8 mouse cellular contexts compared by ENCODE assay signal in genomic region chr7:35586055-35586905, GRCm38 (mm10). TPM values are rescaled to one million over a fixed set of nuclear protein-coding genes. Genes with fewer than 3 reads are reported as not detected.
DNase-seq lines count a peak whose midpoint lies in the region; ATAC-seq and TF ChIP-seq lines count a peak whose summit lies in the region.

Ankrd27 (plus strand) TSS chr7:35586244.

- peaks cover 9% of the 10 kb centered on the region; the same call in 1 of the 2 replicates for H3K9me3 ChIP-seq in erythroblast, embryonic 14.5 days (ENCODE audit: control insufficient read depth, low read length)
- no peaks in the 10 kb centered on the region for H3K9me3 ChIP-seq in heart, embryonic 11.5 days (replicated peaks; ENCODE audit: control insufficient read depth, low read length)
- H3K9me3 ChIP-seq in kidney, embryonic 16.5 days (ENCODE audit: low read length), result no peaks in the 10 kb centered on the region; the same call in 1 of the 2 replicates

- H3ac ChIP-seq in C2C12 (ENCODE audit: control insufficient read depth, insufficient read length, low read depth), result peak within 1 kb of the TSS; percentile 63
- peak within 1 kb of the TSS; percentile 27 for H3ac ChIP-seq in myocyte (ENCODE audit: control insufficient read depth, insufficient read length)

- H3K4me2 ChIP-seq in heart, embryonic 11.5 days, result peak within 1 kb of the TSS; percentile 85
- H3K4me2 ChIP-seq in kidney, embryonic 16.5 days (replicated peaks; ENCODE audit: low read depth, low read length), result peak within 1 kb of the TSS; percentile 100
- H3K4me2 ChIP-seq in myocyte (ENCODE audit: low read depth), result peak within 1 kb of the TSS; percentile 99

- H3K79me2 ChIP-seq in C2C12 (ENCODE audit: control insufficient read depth, insufficient read depth) (peaks cover 29% of the 10 kb centered on the region), myocyte (ENCODE audit: control insufficient read depth, insufficient read depth) (no peaks in the 10 kb centered on the region)
- peaks cover 10% of the 10 kb centered on the region; the same call in 1 of the 2 replicates for H3K79me2 ChIP-seq in liver, adult 2 months (ENCODE audit: control insufficient read depth, insufficient read depth, low read length)

- H3K4me1 ChIP-seq in erythroblast, embryonic 14.5 days (ENCODE audit: control insufficient read depth), result peaks cover 66% of the 10 kb centered on the region
- peaks cover 12% of the 10 kb centered on the region for H3K4me1 ChIP-seq in heart, embryonic 11.5 days (ENCODE audit: control insufficient read depth, insufficient read depth, low read length)
- H3K4me1 ChIP-seq in kidney, embryonic 16.5 days (ENCODE audit: insufficient read depth, low read length), result peaks cover 23% of the 10 kb centered on the region
- peaks cover 22% of the 10 kb centered on the region for H3K4me1 ChIP-seq in liver, adult 2 months (ENCODE audit: control insufficient read depth, insufficient read depth, low read length)

- ATAC-seq in heart, embryonic 11.5 days (replicated peaks; ENCODE audit: insufficient number of reproducible peaks, low FRiP score, low TSS enrichment), result peak; percentile 95
- peak; percentile 99 for ATAC-seq in kidney, embryonic 16.5 days (ENCODE audit: low FRiP score, low TSS enrichment)

- peak within 1 kb of the TSS; percentile 81 for H3K9ac ChIP-seq in heart, embryonic 11.5 days (ENCODE audit: low read depth, low read length)
- H3K9ac ChIP-seq in kidney, embryonic 16.5 days (replicated peaks; ENCODE audit: low read length), result peak within 1 kb of the TSS; percentile 86
- peak within 1 kb of the TSS; percentile 83 for H3K9ac ChIP-seq in liver, adult 2 months (ENCODE audit: low read depth, low read length)

- peak within 1 kb of the TSS; percentile 55 for H3K27ac ChIP-seq in heart, embryonic 11.5 days (ENCODE audit: low read depth, low read length)
- peak within 1 kb of the TSS; percentile 81 for H3K27ac ChIP-seq in kidney, embryonic 16.5 days (ENCODE audit: low read length)
- H3K27ac ChIP-seq in liver, adult 2 months (replicated peaks; ENCODE audit: insufficient read depth, low read depth, low read length), result peak within 1 kb of the TSS; percentile 58

- H3K36me3 ChIP-seq in C2C12 (ENCODE audit: control insufficient read depth, insufficient read depth) (no peaks in the 10 kb centered on the region), myocyte (ENCODE audit: control insufficient read depth, insufficient read depth) (no peaks in the 10 kb centered on the region)
- peaks cover 13% of the 10 kb centered on the region for H3K36me3 ChIP-seq in erythroblast, embryonic 14.5 days (ENCODE audit: control insufficient read depth)
- no peaks in the 10 kb centered on the region for H3K36me3 ChIP-seq in heart, embryonic 11.5 days (ENCODE audit: control insufficient read depth, insufficient read depth, low read length)
- H3K36me3 ChIP-seq in kidney, embryonic 16.5 days (ENCODE audit: insufficient read depth, low read length), result no peaks in the 10 kb centered on the region
- no peaks in the 10 kb centered on the region for H3K36me3 ChIP-seq in liver, adult 2 months (ENCODE audit: control insufficient read depth, insufficient read depth, low read length)
- H3K36me3 ChIP-seq in splenic B cell, adult 2 months (ENCODE audit: control insufficient read depth, insufficient read depth, low read length, poor library complexity, severe bottlenecking), result no peaks in the 10 kb centered on the region

- peak; percentile 72; the same call in 1 of the 2 replicates for TF ChIP-seq POLR2A in brain, embryonic 14.5 days (IDR thresholded peaks at IDR 0.05; ENCODE audit: borderline replicate concordance, extremely low read depth, insufficient read depth, insufficient read length, poor library complexity, severe bottlenecking)
- peak; percentile 62; the same call in 1 of the 2 replicates for TF ChIP-seq POLR2A in liver, adult 2 months (IDR thresholded peaks at IDR 0.05; ENCODE audit: extremely low read depth, insufficient read depth, low read length)
- TF ChIP-seq POLR2A in myocyte (IDR thresholded peaks at IDR 0.05; ENCODE audit: insufficient read length, low read depth), result peak; percentile 59

- H3K79me3 ChIP-seq in C2C12 (ENCODE audit: low read depth), result peaks cover 7% of the 10 kb centered on the region

- peak; percentile 99 for DNase-seq in brain, embryonic 14.5 days (ENCODE audit: low read depth)
- peak; percentile 91 for DNase-seq in liver, adult 2 months (ENCODE audit: extremely low read depth, low read depth, low spot score)
- DNase-seq in splenic B cell, adult 2 months (ENCODE audit: low read depth, low spot score), result peak; percentile 96

- TF ChIP-seq CTCF in C2C12 (IDR thresholded peaks at IDR 0.05; ENCODE audit: control insufficient read depth, insufficient read depth, insufficient read length), result no peak
- no peak for TF ChIP-seq CTCF in brain, embryonic 14.5 days (IDR thresholded peaks at IDR 0.05; ENCODE audit: borderline replicate concordance, extremely low read depth, insufficient read depth, insufficient read length)
- no peak for TF ChIP-seq CTCF in liver, adult 2 months (IDR thresholded peaks at IDR 0.05; ENCODE audit: low read depth, low read length)

- under 1% methylated on average over 49 of the region's 49 CpGs for WGBS in heart, embryonic 11.5 days (ENCODE audit: insufficient replicate concordance)
- under 1% methylated on average over 49 of the region's 49 CpGs for WGBS in kidney, embryonic 16.5 days
- WGBS in liver, adult 2 months, result under 1% methylated on average over 49 of the region's 49 CpGs

- H3K27me3 ChIP-seq in C2C12 (ENCODE audit: control insufficient read depth, insufficient read depth, insufficient read length) (peaks cover 17% of the 10 kb centered on the region), myocyte (ENCODE audit: control insufficient read depth, insufficient read depth, insufficient read length) (peaks cover 17% of the 10 kb centered on the region)
- peaks cover 41% of the 10 kb centered on the region for H3K27me3 ChIP-seq in erythroblast, embryonic 14.5 days (ENCODE audit: control insufficient read depth)
- peaks cover 12% of the 10 kb centered on the region; the same call in 1 of the 2 replicates for H3K27me3 ChIP-seq in heart, embryonic 11.5 days (ENCODE audit: control insufficient read depth, insufficient read depth, low read length)
- H3K27me3 ChIP-seq in kidney, embryonic 16.5 days (ENCODE audit: insufficient read depth, low read length), result peaks cover 31% of the 10 kb centered on the region
- peaks cover 11% of the 10 kb centered on the region; the same call in 1 of the 2 replicates for H3K27me3 ChIP-seq in liver, adult 2 months (ENCODE audit: control insufficient read depth, insufficient read depth, low read length)
- H3K27me3 ChIP-seq in splenic B cell, adult 2 months (ENCODE audit: control insufficient read depth, insufficient read depth, low read length, poor library complexity, severe bottlenecking), result no peaks in the 10 kb centered on the region

- H3K4me3 ChIP-seq in C2C12 (ENCODE audit: insufficient read depth, poor library complexity, severe bottlenecking) (peak within 1 kb of the TSS; percentile 60), myocyte (peak within 1 kb of the TSS; percentile 74)
- peak within 1 kb of the TSS; percentile 88 for H3K4me3 ChIP-seq in erythroblast, embryonic 14.5 days (replicated peaks)
- peak within 1 kb of the TSS; percentile 81 for H3K4me3 ChIP-seq in heart, embryonic 11.5 days (ENCODE audit: low read depth, low read length)
- peak within 1 kb of the TSS; percentile 92 for H3K4me3 ChIP-seq in kidney, embryonic 16.5 days (ENCODE audit: low read length)
- peak within 1 kb of the TSS; percentile 81 for H3K4me3 ChIP-seq in liver, adult 2 months (ENCODE audit: insufficient read depth, low read depth, low read length)

TF ChIP-seq in C2C12, 6 proteins besides CTCF, POLR2A, EP300 and RAD21:
- TF ChIP-seq FOSL1 (IDR thresholded peaks at IDR 0.05; ENCODE audit: insufficient read depth, low read length, poor library complexity, severe bottlenecking) (no peak), USF1 (IDR thresholded peaks at IDR 0.05; ENCODE audit: low read depth) (no peak), CEBPB (IDR thresholded peaks at IDR 0.05; ENCODE audit: low read depth) (no peak), MYOG (IDR thresholded peaks at IDR 0.05; ENCODE audit: control insufficient read depth, extremely low read depth, insufficient read length) (no peak), MAX (IDR thresholded peaks at IDR 0.05) (no peak), MYOD1 (IDR thresholded peaks at IDR 0.05; ENCODE audit: control insufficient read depth, insufficient read length, low read depth) (no peak)

TF ChIP-seq in myocyte, 11 proteins besides CTCF, POLR2A, EP300 and RAD21:
- TF ChIP-seq POLR2AphosphoS2 (IDR thresholded peaks at IDR 0.05; ENCODE audit: insufficient read length, low read depth) (peak; percentile 57), CEBPB (IDR thresholded peaks at IDR 0.05; ENCODE audit: insufficient read depth, poor library complexity, severe bottlenecking) (no peak), MAX (IDR thresholded peaks at IDR 0.05; ENCODE audit: low read depth) (no peak), TCF12 (IDR thresholded peaks at IDR 0.05; ENCODE audit: insufficient read depth, poor library complexity, severe bottlenecking) (no peak)

RNA-seq across cellular contexts. Expression of gene Ankrd27, which starts in this region (rescaled TPM):
- 19.5 TPM for polyA plus RNA-seq in C2C12 (2012; fragmentation: generic; extraction: Trizol)
- polyA plus RNA-seq in brain, embryonic 14.5 days (2012; rRNA removed), result 23.6 and 24.4 TPM in 2 replicates
- 2.0 and 4.3 TPM in 2 replicates for polyA plus RNA-seq in erythroblast, embryonic 14.5 days (2012)
- 15.5 and 18.8 TPM in 2 replicates for polyA plus RNA-seq in heart, embryonic 11.5 days (2014; fragmentation: Nextera tagmentation; extraction: Ambion mirVana)
- polyA plus RNA-seq in kidney, embryonic 16.5 days (2015; fragmentation: Nextera tagmentation; extraction: Ambion mirVana), result 37.1 and 37.7 TPM in 2 replicates
- total RNA-seq in liver, adult 2 months (2014; rRNA removed), result 15.5 and 19.7 TPM in 2 replicates
- polyA plus RNA-seq in liver, adult 2 months (2012; rRNA removed), result 12.9 and 14.6 TPM in 2 replicates
- polyA plus RNA-seq in myocyte (2012; fragmentation: generic; extraction: Trizol), result 13.0 TPM

Comparison
In these comparisons a context has a peak if more than half of its experiments do, and no peak if none do; other contexts are left out.
1. Peak in every context shown above with its lines: DNase-seq, ATAC-seq, H3K4me3 ChIP-seq and H3K27ac ChIP-seq.